Mouse (Mus musculus) CH12.LX (cell line): ENCODE measurements at regions not wholly inside any gene's neighbourhood (a gene's known extent, or its start where the extent isn't known, plus 50 kb on each side); places are given as distances from the start of the nearest gene placed in this dataset.

Source experiments
- DNase-seq: peaks from one replicate; pipeline ENCODE4 v3.0.0-alpha.2; 2013; ENCODE audit errors: extremely low read depth
- H3K27ac ChIP-seq: 2 replicates; pipeline ENCODE4 v1.5.1; 2012; ENCODE audit warnings: low read depth, mild to moderate bottlenecking, control low read depth, moderate library complexity; ENCODE audit not compliant: insufficient read depth
- H3K27me3 ChIP-seq: replicated peaks from 2 replicates; pipeline ENCODE3; 2012; ENCODE audit warnings: inconsistent platforms
- H3K36me3 ChIP-seq, 2 experiments: replicated peaks in 1 of 2; 2 replicates each; pipeline versions ENCODE3 to v1.6.1; 2012; ENCODE audit warnings: inconsistent platforms in 1 of 2, low read length in 1 of 2, mild to moderate bottlenecking in 1 of 2, mixed read lengths in 1 of 2, moderate library complexity in 1 of 2; ENCODE audit not compliant: control insufficient read depth in 1 of 2, insufficient read depth in 1 of 2
- H3K4me1 ChIP-seq, 2 experiments: 2 replicates each; pipeline ENCODE4 v1.6.1; 2012; ENCODE audit warnings: inconsistent platforms in 1 of 2, moderate library complexity in 1 of 2; ENCODE audit not compliant: insufficient read depth in 2 of 2, control insufficient read depth in 1 of 2
- H3K4me2 ChIP-seq: 2 replicates; pipeline ENCODE4 v1.6.1; 2012; ENCODE audit warnings: low read depth, mild to moderate bottlenecking, control low read depth; ENCODE audit not compliant: poor library complexity, insufficient read depth, severe bottlenecking
- H3K4me3 ChIP-seq, 3 experiments: fragments of 150-350 bp in 1 of 3; sonication (generic) in 1 of 3; replicated peaks in 1 of 3; 2 replicates each; pipeline versions ENCODE3 to v1.5.1; 2011 to 2012; ENCODE audit warnings: low read depth in 2 of 3, low read length in 2 of 3, mild to moderate bottlenecking in 2 of 3, moderate library complexity in 2 of 3, control low read depth in 1 of 3, improper control_type of control experiment in 1 of 3, inconsistent platforms in 1 of 3, mixed read lengths in 1 of 3; ENCODE audit not compliant: poor library complexity in 1 of 3
- H3K79me2 ChIP-seq: replicated peaks from 2 replicates; pipeline ENCODE4 v1.6.1; 2012; ENCODE audit warnings: mild to moderate bottlenecking, moderate library complexity; ENCODE audit not compliant: control insufficient read depth, poor library complexity, insufficient read depth, severe bottlenecking; ENCODE audit errors: extremely low read depth
- H3K9ac ChIP-seq: 2 replicates; pipeline ENCODE4 v1.6.1; 2012; ENCODE audit warnings: low read depth, mild to moderate bottlenecking, control low read depth, moderate library complexity; ENCODE audit not compliant: insufficient read depth
- H3K9me3 ChIP-seq: replicated peaks from 2 replicates; pipeline ENCODE3; 2012; ENCODE audit warnings: low read length, inconsistent platforms, mixed read lengths
- BHLHE40 ChIP-seq: IDR thresholded peaks from 2 replicates; pipeline ENCODE4 v1.6.1; 2011; ENCODE audit warnings: mild to moderate bottlenecking, low read depth, low read length, improper control_type of control experiment
- CHD1 ChIP-seq: IDR thresholded peaks from 2 replicates; pipeline ENCODE4 v1.6.1; 2012; ENCODE audit warnings: low read depth, low read length, improper control_type of control experiment, inconsistent platforms
- CTCF ChIP-seq, 2 experiments: IDR thresholded peaks in 1 of 2; conservative IDR thresholded peaks in 1 of 2; 2 replicates each; pipeline ENCODE4 v1.5.1; 2011 to 2012; ENCODE audit warnings: low read depth in 2 of 2, low read length in 2 of 2, improper control_type of control experiment in 1 of 2, inconsistent platforms in 1 of 2, mild to moderate bottlenecking in 1 of 2, moderate library complexity in 1 of 2
- E2F4 ChIP-seq: IDR thresholded peaks from 2 replicates; pipeline ENCODE4 v1.6.1; 2011; ENCODE audit warnings: low read depth, low read length, improper control_type of control experiment; ENCODE audit not compliant: insufficient replicate concordance
- ELF1 ChIP-seq: IDR thresholded peaks from 2 replicates; pipeline ENCODE4 v1.6.1; 2014; ENCODE audit warnings: low read depth, mild to moderate bottlenecking, inconsistent platforms, low read length, improper control_type of control experiment
- EP300 ChIP-seq: IDR thresholded peaks from 2 replicates; pipeline ENCODE4 v1.6.1; 2011; ENCODE audit warnings: low read length, improper control_type of control experiment
- HCFC1 ChIP-seq: IDR thresholded peaks from 2 replicates; pipeline ENCODE4 v1.6.1; 2012; ENCODE audit warnings: low read depth, mild to moderate bottlenecking, inconsistent platforms, low read length, improper control_type of control experiment
- IRF4 ChIP-seq: IDR thresholded peaks from 2 replicates; pipeline ENCODE4 v1.6.1; 2014; ENCODE audit warnings: low read depth, mild to moderate bottlenecking, inconsistent platforms, low read length, improper control_type of control experiment
- JUN ChIP-seq: IDR thresholded peaks from 2 replicates; pipeline ENCODE4 v1.6.1; 2011; ENCODE audit warnings: low read depth, mild to moderate bottlenecking, low read length, improper control_type of control experiment, moderate library complexity; ENCODE audit not compliant: insufficient read depth
- JUND ChIP-seq: conservative IDR thresholded peaks from 2 replicates; pipeline ENCODE4 v1.6.1; 2011; ENCODE audit warnings: low read depth, low read length, improper control_type of control experiment
- KAT2A ChIP-seq: IDR thresholded peaks from 2 replicates; pipeline ENCODE4 v1.6.1; 2012; ENCODE audit warnings: low read length, improper control_type of control experiment, inconsistent platforms; ENCODE audit not compliant: insufficient replicate concordance
- MAX ChIP-seq: IDR thresholded peaks from 2 replicates; pipeline ENCODE4 v1.6.1; 2011; ENCODE audit warnings: low read length, improper control_type of control experiment
- MXI1 ChIP-seq: IDR thresholded peaks from 2 replicates; pipeline ENCODE4 v1.6.1; 2011; ENCODE audit warnings: mild to moderate bottlenecking, low read depth, low read length, improper control_type of control experiment
- NELFE ChIP-seq: IDR thresholded peaks from 2 replicates; pipeline ENCODE4 v1.6.1; 2011; ENCODE audit warnings: low read depth, low read length, improper control_type of control experiment
- POLR2A ChIP-seq: IDR thresholded peaks from 2 replicates; pipeline ENCODE4 v1.6.1; 2011; ENCODE audit warnings: low read depth, mild to moderate bottlenecking, improper control_type of control experiment, low read length
- POLR2AphosphoS2 ChIP-seq: IDR thresholded peaks from 2 replicates; pipeline ENCODE4 v1.6.1; 2011; ENCODE audit warnings: low read depth, low read length, improper control_type of control experiment
- RAD21 ChIP-seq: IDR thresholded peaks from 2 replicates; pipeline ENCODE4 v1.6.1; 2011; ENCODE audit warnings: low read depth, mild to moderate bottlenecking, low read length, improper control_type of control experiment, moderate library complexity
- RCOR1 ChIP-seq: conservative IDR thresholded peaks from 2 replicates; pipeline ENCODE4 v1.6.1; 2012; ENCODE audit warnings: low read depth, mild to moderate bottlenecking, inconsistent platforms, low read length, improper control_type of control experiment
- TBP ChIP-seq: conservative IDR thresholded peaks from 2 replicates; pipeline ENCODE4 v1.6.1; 2011; ENCODE audit warnings: low read depth, low read length, improper control_type of control experiment
- TCF12 ChIP-seq: IDR thresholded peaks from 2 replicates; pipeline ENCODE4 v1.6.1; 2014; ENCODE audit warnings: low read depth, mild to moderate bottlenecking, inconsistent platforms, low read length, improper control_type of control experiment
- UBTF ChIP-seq: IDR thresholded peaks from 2 replicates; pipeline ENCODE4 v1.6.1; 2012; ENCODE audit warnings: low read depth, mild to moderate bottlenecking, inconsistent platforms, low read length, improper control_type of control experiment, moderate library complexity
- ZC3H11A ChIP-seq: IDR thresholded peaks from 2 replicates; pipeline ENCODE4 v1.6.1; 2012; ENCODE audit warnings: low read depth, mild to moderate bottlenecking, inconsistent platforms, low read length, improper control_type of control experiment
- ZKSCAN1 ChIP-seq: IDR thresholded peaks from 2 replicates; pipeline ENCODE4 v1.6.1; 2012; ENCODE audit warnings: low read depth, inconsistent platforms, low read length, improper control_type of control experiment, borderline replicate concordance
- ZMIZ1 ChIP-seq: IDR thresholded peaks from 2 replicates; pipeline ENCODE4 v1.6.1; 2012; ENCODE audit warnings: low read depth, mild to moderate bottlenecking, inconsistent platforms, low read length, improper control_type of control experiment
- ZNF384 ChIP-seq: IDR thresholded peaks from 2 replicates; pipeline ENCODE4 v1.6.1; 2012; ENCODE audit warnings: low read depth, low read length, improper control_type of control experiment, inconsistent platforms
- dilution Hi-C: fragments of 300-500 bp; cut with MboI; formaldehyde crosslinking; loops from 2 replicates; pipeline ENCODE4 v1.14.3; 2020; ENCODE audit warnings: low sequenced_read_pairs; ENCODE audit not compliant: extremely low pct_unique_long_range_greater_than_20kb, extremely low pct_ligation_motif_present
- in situ Hi-C: fragments of 300-500 bp; cut with MboI; formaldehyde crosslinking; loops from 3 replicates; pipeline ENCODE4 v1.14.3; 2019; ENCODE audit warnings: low sequenced_read_pairs, low pct_ligation_motif_present, low pct_unique_long_range_greater_than_20kb, mixed read lengths

DNA sequence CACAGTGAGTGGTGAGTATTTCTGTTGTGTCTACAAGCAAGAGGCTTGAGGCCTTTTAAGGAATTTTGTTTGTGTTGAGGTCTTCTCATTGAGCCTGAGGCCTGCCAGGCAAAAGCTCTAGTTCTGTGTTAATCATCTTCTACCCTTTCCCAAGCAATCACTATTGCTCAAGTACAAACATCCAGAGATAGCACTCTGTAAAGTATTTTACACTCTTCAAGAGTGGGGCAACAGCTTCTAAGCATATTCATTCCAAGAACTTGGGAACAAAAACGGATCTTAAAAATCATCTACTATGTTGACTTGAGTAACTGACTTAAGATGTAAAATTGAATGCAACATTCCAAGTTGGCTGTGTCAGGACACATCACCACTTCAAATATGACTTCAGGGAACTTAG, 378.7 kb upstream of the Gm5148 start:
- Histone ChIP-seq H3K79me2 (no peaks in the 10 kb centered on the region), H3K36me3 (no peaks in the 10 kb centered on the region), H3K9ac (no peak overlapping the region), H3K4me3 (no peak overlapping the region), H3K27me3 (no peaks in the 10 kb centered on the region), H3K9me3 (no peaks in the 10 kb centered on the region), H3K4me2 (no peak overlapping the region), H3K27ac (no peak overlapping the region), H3K4me1 (no peaks in the 10 kb centered on the region)
- TF ChIP-seq TBP (no peak), MXI1 (no peak), RAD21 (no peak), POLR2AphosphoS2 (no peak), BHLHE40 (no peak), EP300 (no peak), MAX (no peak), TCF12 (no peak), UBTF (no peak)
- in situ Hi-C loops: no loop called here
- dilution Hi-C loops: no loop called here
- no peak for DNase-seq

DNA sequence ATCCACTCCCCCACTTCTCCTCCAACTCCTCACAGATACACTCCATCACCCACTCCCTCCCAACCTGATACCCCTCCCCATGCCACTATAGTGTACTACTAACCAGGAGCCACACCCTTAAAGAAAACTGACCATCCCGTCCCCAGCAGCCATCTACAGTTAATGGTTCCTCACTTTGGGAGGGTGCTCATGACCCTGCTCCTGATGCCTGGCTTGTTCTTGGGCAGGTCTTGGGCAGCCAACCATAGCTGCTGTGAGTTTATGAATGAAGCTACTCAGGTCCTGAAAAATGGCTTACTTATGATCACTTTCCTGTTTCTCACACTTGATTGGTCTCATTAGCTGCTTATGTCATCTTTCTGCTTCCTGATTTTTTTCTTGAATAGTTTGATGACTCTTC, 377.9 kb upstream of the Gm5148 start:
- Histone ChIP-seq H3K36me3 (no peaks in the 10 kb centered on the region), H3K9me3 (no peaks in the 10 kb centered on the region), H3K4me2 (no peak overlapping the region), H3K9ac (no peak overlapping the region)
- in situ Hi-C loops (no loop called here), dilution Hi-C loops (no loop called here)
- no peak for DNase-seq
- TF ChIP-seq CTCF (conservative IDR thresholded peaks at IDR 0.05 in 1 of 2, IDR thresholded peaks at IDR 0.05 in 1 of 2; ENCODE audit: low read depth in 2 of 2, low read length in 2 of 2): no peak
- no peak for TF ChIP-seq EP300
- no peak for TF ChIP-seq ZC3H11A
- TF ChIP-seq MAX: no peak
- no peak for TF ChIP-seq JUND
- no peak for TF ChIP-seq E2F4
- no peak for TF ChIP-seq RCOR1
- no peak for TF ChIP-seq ELF1
- no peak for TF ChIP-seq ZKSCAN1
- TF ChIP-seq TCF12: no peak
- no peak for TF ChIP-seq NELFE
- TF ChIP-seq ZNF384: no peak
- no peak for TF ChIP-seq JUN
- TF ChIP-seq ZMIZ1: no peak
- TF ChIP-seq HCFC1: no peak
- no peak for TF ChIP-seq POLR2A
- no peak for TF ChIP-seq CHD1
- no peak for TF ChIP-seq IRF4
- no peak for TF ChIP-seq BHLHE40
- no peak for TF ChIP-seq KAT2A
- TF ChIP-seq, all 38 proteins: peak for 0
- Histone ChIP-seq H3K79me2 (no peaks in the 10 kb centered on the region), H3K27me3 (no peaks in the 10 kb centered on the region), H3K4me3 (no peak overlapping the region), H3K4me1 (no peaks in the 10 kb centered on the region), H3K27ac (no peak overlapping the region)
